Mouse (Mus musculus): ENCODE measurements around the gene Rspry1.

DNA sequence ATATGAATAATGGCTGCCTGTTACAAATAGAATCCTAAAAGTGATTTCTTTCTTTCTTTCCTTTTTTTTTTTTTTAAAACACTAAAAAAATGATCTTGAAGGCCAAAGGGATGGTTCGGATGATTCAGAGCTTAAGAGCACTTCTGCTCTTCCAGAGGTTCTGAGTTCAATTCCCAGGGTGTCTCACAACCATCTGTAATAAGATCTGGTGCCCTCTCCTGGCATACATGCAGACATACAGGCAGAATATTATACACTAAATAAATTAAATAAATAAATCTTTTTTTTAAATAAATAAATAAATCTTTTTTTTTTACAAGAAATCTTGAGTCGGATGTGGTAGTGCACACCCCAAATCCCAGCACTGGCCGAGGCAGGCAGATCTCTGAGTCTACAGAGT, 40.2 kb downstream of the Rspry1 start:
- TF ChIP-seq GATA1 (IDR thresholded peaks at IDR 0.05; ENCODE audit: low read length) (no peak), TAL1 (IDR thresholded peaks at IDR 0.05; ENCODE audit: low read length) (no peak)
